Mouse (Mus musculus): ENCODE data around the gene Aamdc.

Aamdc gene

GRCm38 (mm10) chr7:97514786-97515185, 64.5 kb downstream of the Aamdc start:
- DNase-seq (ENCODE audit: low read depth, low spot score) = no peak

DNA sequence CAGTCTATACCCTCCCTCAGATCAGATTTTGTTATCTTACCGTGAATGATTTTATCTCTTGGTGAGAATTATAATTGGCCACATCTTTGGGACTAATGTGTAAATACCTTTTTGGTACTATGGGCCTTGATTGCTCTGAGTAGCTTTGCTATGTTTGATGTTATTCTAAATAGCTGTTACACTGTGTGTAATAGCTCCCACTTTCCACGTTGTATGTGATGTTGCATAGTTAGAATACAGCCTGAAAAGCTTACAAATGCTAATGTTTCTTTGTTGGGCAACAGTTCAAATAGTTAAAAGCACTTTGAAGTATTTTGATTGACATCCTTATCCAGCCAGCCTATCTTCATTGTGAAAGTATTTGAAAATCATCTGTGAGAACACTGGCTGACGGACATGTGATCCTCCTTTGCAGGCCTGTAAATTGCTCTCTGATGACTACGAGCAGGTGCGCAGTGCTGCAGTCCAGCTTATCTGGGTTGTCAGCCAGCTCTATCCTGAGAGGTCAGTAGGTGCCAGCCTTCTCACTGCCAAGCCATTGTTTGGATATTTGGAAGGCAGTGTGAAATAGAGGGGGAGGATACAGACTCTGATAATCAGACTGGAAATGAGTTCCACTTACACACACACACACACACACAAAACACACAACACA, 78.6 kb downstream of the Aamdc start:
- no peak for DNase-seq (ENCODE audit: low read depth, low spot score)

All from embryo, embryonic 11.5 days (tissue).